In genomic region chr11:101984054-101985025, GRCm38 (mm10) we compare ENCODE assay signal across 8 mouse cellular contexts. TPM values are rescaled to one million over a fixed set of nuclear protein-coding genes. Genes with fewer than 3 reads are reported as not detected.
A peak's percentile ranks its signal among the peaks of the same experiment; 100 is the strongest.
DNase-seq lines count a peak whose midpoint lies in the region; ATAC-seq lines count a peak whose summit lies in the region.

Gene Cfap97d1 (plus strand): TSS chr11:101984279.

- H3K27ac ChIP-seq in hindbrain, embryonic 13.5 days = peak within 1 kb of the TSS; percentile 74

- peak within 1 kb of the TSS; percentile 59 for H3K4me3 ChIP-seq in hindbrain, embryonic 13.5 days

- H3K4me2 ChIP-seq in hindbrain, embryonic 13.5 days = peak within 1 kb of the TSS; percentile 98

- H3K9ac ChIP-seq in hindbrain, embryonic 13.5 days = peak within 1 kb of the TSS; percentile 79

- peaks cover 7% of the 10 kb centered on the region for H3K27me3 ChIP-seq in hindbrain, embryonic 13.5 days

- peaks cover 29% of the 10 kb centered on the region for H3K4me1 ChIP-seq in hindbrain, embryonic 13.5 days (replicated peaks)

- no peaks in the 10 kb centered on the region; the same call in 1 of the 2 replicates for H3K36me3 ChIP-seq in hindbrain, embryonic 13.5 days

- WGBS in hindbrain, embryonic 13.5 days = 1% methylated on average over 70 of the region's 71 CpGs

- no peaks in the 10 kb centered on the region for H3K9me3 ChIP-seq in hindbrain, embryonic 13.5 days

- peak; percentile 53 for DNase-seq in T-cell, adult 2 months (ENCODE audit: low spot score)
- peak; percentile 97 for DNase-seq in cerebellum, postnatal 14 days
- DNase-seq in frontal cortex, postnatal 14 days (ENCODE audit: low spot score in 2 of 2) = peak; percentile 90 to 92
- peak; percentile 85 to 86 for DNase-seq in layer of hippocampus, postnatal 25 days (ENCODE audit: extremely low spot score in 1 of 2, low spot score in 1 of 2)
- DNase-seq in lung, postnatal 14 days = peak; percentile 98
- peak; percentile 82 for DNase-seq in ovary, postnatal 36 days (ENCODE audit: low spot score)
- DNase-seq in thymus, postnatal 25 days = peak; percentile 22

- peak; percentile 70 for ATAC-seq in hindbrain, embryonic 13.5 days (ENCODE audit: low FRiP score)

RNA-seq across cellular contexts. Expression of gene Cfap97d1, which starts in this region (rescaled TPM):
- polyA plus RNA-seq in hindbrain, embryonic 13.5 days (2015; fragmentation: Nextera tagmentation; extraction: Ambion mirVana) = not detected in 2 replicates
- total RNA-seq in layer of hippocampus, postnatal 25 days (2021) = not detected

Comparison
In these comparisons a context has a peak if more than half of its experiments do, and no peak if none do; other contexts are left out.
1. Peak in every context shown above with its lines: DNase-seq, ATAC-seq, H3K4me3 ChIP-seq and H3K27ac ChIP-seq.
2. Peak in ATAC-seq, H3K4me3 ChIP-seq, H3K27ac ChIP-seq, H3K9ac ChIP-seq and H3K4me2 ChIP-seq in hindbrain, embryonic 13.5 days; RNA of the gene not detected or under 1 TPM.
3. Peak in DNase-seq in layer of hippocampus, postnatal 25 days; RNA of the gene not detected or under 1 TPM.
4. DNase-seq: peak in every context shown above with its lines; median percentile 98 in lung, postnatal 14 days; 97 in cerebellum, postnatal 14 days; 91 in frontal cortex, postnatal 14 days; 86 in layer of hippocampus, postnatal 25 days; 82 in ovary, postnatal 36 days; 53 in T-cell, adult 2 months; 22 in thymus, postnatal 25 days.